Mouse (Mus musculus): ENCODE results near the gene Gins2.

The Gins2 gene

GRCm38 (mm10) chr8:120563851-120564837 lies 25.0 kb downstream of the Gins2 start:
- DNase-seq = peak; percentile 95

- DNase-seq = peak; percentile 54
Measured at GRCm38 (mm10) chr8:120563348-120563724, 25.8 kb downstream of the Gins2 start.

GRCm38 (mm10) chr8:120562680-120563347 lies 26.3 kb downstream of the Gins2 start:
- no peak for DNase-seq

GRCm38 (mm10) chr8:120561539-120562435 lies 27.3 kb downstream of the Gins2 start:
- peak; percentile 61 for DNase-seq

GRCm38 (mm10) chr8:120560535-120560934 lies 28.6 kb downstream of the Gins2 start:
- DNase-seq = no peak

- DNase-seq = no peak
Measured at GRCm38 (mm10) chr8:120559654-120560053, 29.4 kb downstream of the Gins2 start.

- no peak for DNase-seq
Measured at GRCm38 (mm10) chr8:120558162-120558561, 30.9 kb downstream of the Gins2 start.

GRCm38 (mm10) chr8:120557170-120557965 lies 31.7 kb downstream of the Gins2 start:
- no peak for DNase-seq

GRCm38 (mm10) chr8:120556198-120556892 lies 32.8 kb downstream of the Gins2 start:
- no peak for DNase-seq

- no peak for DNase-seq
Measured at GRCm38 (mm10) chr8:120554466-120555039, 34.6 kb downstream of the Gins2 start.

- DNase-seq = no peak
Measured at GRCm38 (mm10) chr8:120553441-120554123, 35.5 kb downstream of the Gins2 start.

- DNase-seq = no peak
Measured at GRCm38 (mm10) chr8:120552509-120552908, 36.6 kb downstream of the Gins2 start.

GRCm38 (mm10) chr8:120551677-120551980 lies 37.5 kb downstream of the Gins2 start:
- no peak for DNase-seq

- DNase-seq = no peak
Measured at GRCm38 (mm10) chr8:120550937-120551676, 38.0 kb downstream of the Gins2 start.

GRCm38 (mm10) chr8:120550430-120550829 lies 38.7 kb downstream of the Gins2 start:
- DNase-seq = no peak

GRCm38 (mm10) chr8:120549922-120550321 lies 39.2 kb downstream of the Gins2 start:
- no peak for DNase-seq

- DNase-seq = peak; percentile 55
Measured at GRCm38 (mm10) chr8:120549321-120549921, 39.7 kb downstream of the Gins2 start.

GRCm38 (mm10) chr8:120548313-120548761 lies 40.8 kb downstream of the Gins2 start:
- DNase-seq = no peak

GRCm38 (mm10) chr8:120547562-120547961 lies 41.5 kb downstream of the Gins2 start:
- no peak for DNase-seq
